Mouse (Mus musculus) liver, adult 2 months (tissue): ENCODE measurements around the gene Plxnd1. TPM values are rescaled to one million over a fixed set of nuclear protein-coding genes. Genes with fewer than 3 reads are reported as not detected.

Experiments
- DNase-seq: peaks from one replicate; pipeline ENCODE4 v3.0.0-alpha.2; 2011; ENCODE audit warnings: low read depth, low spot score; ENCODE audit errors: extremely low read depth
- H3K27ac ChIP-seq: fragments of 200-500 bp; replicated peaks from 2 replicates; pipeline ENCODE4 v1.5.1; 2012; ENCODE audit warnings: low read depth, mild to moderate bottlenecking, control low read depth, inconsistent platforms, low read length; ENCODE audit not compliant: insufficient read depth
- H3K27me3 ChIP-seq: fragments of 200-500 bp; 2 replicates; pipeline ENCODE4 v1.6.1; 2012; ENCODE audit warnings: mild to moderate bottlenecking, moderate library complexity, low read length, inconsistent platforms; ENCODE audit not compliant: control insufficient read depth, insufficient read depth
- H3K36me3 ChIP-seq: fragments of 200-500 bp; 2 replicates; pipeline ENCODE4 v1.6.1; 2012; ENCODE audit warnings: low read length, inconsistent platforms; ENCODE audit not compliant: control insufficient read depth, insufficient read depth
- H3K4me1 ChIP-seq: fragments of 200-500 bp; 2 replicates; pipeline ENCODE4 v1.6.1; 2011; ENCODE audit warnings: low read length; ENCODE audit not compliant: control insufficient read depth, insufficient read depth
- H3K4me3 ChIP-seq: fragments of 200-500 bp; 2 replicates; pipeline ENCODE4 v1.5.1; 2011; ENCODE audit warnings: low read depth, mild to moderate bottlenecking, control low read depth, low read length, moderate library complexity; ENCODE audit not compliant: insufficient read depth
- H3K79me2 ChIP-seq: fragments of 200-500 bp; 2 replicates; pipeline ENCODE4 v1.6.1; 2012; ENCODE audit warnings: inconsistent platforms, mild to moderate bottlenecking, low read length, moderate library complexity; ENCODE audit not compliant: control insufficient read depth, insufficient read depth
- H3K9ac ChIP-seq: fragments of 200-500 bp; 2 replicates; pipeline ENCODE4 v1.6.1; 2012; ENCODE audit warnings: low read depth, mild to moderate bottlenecking, control low read depth, inconsistent platforms, low read length
- CTCF ChIP-seq: fragments of 200-500 bp; IDR thresholded peaks from 2 replicates; pipeline ENCODE4 v1.5.1; 2011; ENCODE audit warnings: low read depth, low read length, control low read depth
- POLR2A ChIP-seq: fragments of 200-500 bp; IDR thresholded peaks from 2 replicates; pipeline ENCODE4 v1.6.1; 2011; ENCODE audit warnings: low read length, control low read depth; ENCODE audit not compliant: insufficient read depth; ENCODE audit errors: extremely low read depth
- WGBS: fragments of 180-500 bp; shearing (Covaris S2); methylation state at CpG from one replicate; pipeline ENCODE4 v1.1.7; 2018; 5-methylcytosine and 5-hydroxymethylcytosine counted together
- polyA plus RNA-seq: library from polyadenylated mRNA; depleted of rRNA; stranded (reverse); fragments of >200 nt; gene quantifications from 2 replicates; pipeline ENCODE4 v1.2.3, GENCODE M21; 2012
- total RNA-seq: library from RNA; depleted of rRNA; stranded (reverse); fragments of >200 nt; gene quantifications from 2 replicates; pipeline ENCODE4 v1.2.3, GENCODE M21; 2014

Plxnd1 gene
- total and polyA plus RNA-seq, 2 experiments, result 12.4 to 18.4 TPM

- Histone ChIP-seq H3K36me3 (no peaks in the 10 kb centered on the region), H3K27ac (no peak overlapping the region), H3K27me3 (no peaks in the 10 kb centered on the region), H3K4me3 (no peak overlapping the region), H3K79me2 (no peaks in the 10 kb centered on the region), H3K9ac (no peak overlapping the region), H3K4me1 (peaks cover 2% of the 10 kb centered on the region; the same call in 1 of the 2 replicates)
- DNase-seq, result no peak
- 81% methylated on average over 8 of the region's 8 CpGs for WGBS
- TF ChIP-seq POLR2A, result no peak
- TF ChIP-seq CTCF, result no peak
Measured at GRCm38 (mm10) chr6:115945633-115946032, 49.2 kb downstream of the Plxnd1 start.

DNA sequence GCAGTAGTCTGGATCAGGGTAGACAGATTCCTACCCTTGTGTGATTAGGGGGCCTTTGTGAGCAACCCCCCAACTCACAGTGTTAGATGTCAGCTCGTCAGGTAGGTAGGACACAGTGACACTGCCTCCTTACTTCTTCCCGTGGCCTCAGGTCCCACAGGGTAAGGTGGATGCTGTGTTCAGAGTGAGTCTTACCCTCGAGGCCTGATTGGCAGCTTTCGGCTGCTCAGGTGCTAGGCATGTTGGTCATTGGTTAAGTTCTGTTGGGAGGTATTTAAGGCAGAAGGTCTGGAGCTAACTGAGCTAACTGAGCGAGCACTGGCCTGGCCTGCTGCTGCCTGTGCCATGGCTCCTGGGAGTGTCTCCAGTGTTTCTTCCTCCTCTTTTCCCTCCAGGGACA is 50.2 kb downstream of the Plxnd1 start, which contains the start of gene H1foo:
H1foo (plus strand) TSS at position 301 of the 400 bp plus-strand sequence.
- H3K36me3 ChIP-seq, result no peaks in the 10 kb centered on the region
- H3K27me3 ChIP-seq, result no peaks in the 10 kb centered on the region
- no peak within 1 kb of the TSS for H3K4me3 ChIP-seq
- 86% methylated on average over 5 of the region's 5 CpGs for WGBS
- no peak within 1 kb of the TSS for H3K9ac ChIP-seq
- H3K4me1 ChIP-seq, result peaks cover 4% of the 10 kb centered on the region; the same call in 1 of the 2 replicates
- no peak for TF ChIP-seq POLR2A
- TF ChIP-seq CTCF, result no peak
- H3K27ac ChIP-seq, result no peak within 1 kb of the TSS
- no peak for DNase-seq
- H3K79me2 ChIP-seq, result no peaks in the 10 kb centered on the region

- 80% methylated on average over 9 of the region's 9 CpGs for WGBS
- Histone ChIP-seq H3K27me3 (no peaks in the 10 kb centered on the region), H3K4me1 (peaks cover 4% of the 10 kb centered on the region; the same call in 1 of the 2 replicates), H3K9ac (no peak overlapping the region), H3K79me2 (no peaks in the 10 kb centered on the region), H3K4me3 (no peak overlapping the region), H3K27ac (no peak overlapping the region), H3K36me3 (no peaks in the 10 kb centered on the region)
- DNase-seq, result no peak
- TF ChIP-seq POLR2A (no peak), CTCF (no peak)
Measured at GRCm38 (mm10) chr6:115943498-115944427, 51.0 kb downstream of the Plxnd1 start.

DNA sequence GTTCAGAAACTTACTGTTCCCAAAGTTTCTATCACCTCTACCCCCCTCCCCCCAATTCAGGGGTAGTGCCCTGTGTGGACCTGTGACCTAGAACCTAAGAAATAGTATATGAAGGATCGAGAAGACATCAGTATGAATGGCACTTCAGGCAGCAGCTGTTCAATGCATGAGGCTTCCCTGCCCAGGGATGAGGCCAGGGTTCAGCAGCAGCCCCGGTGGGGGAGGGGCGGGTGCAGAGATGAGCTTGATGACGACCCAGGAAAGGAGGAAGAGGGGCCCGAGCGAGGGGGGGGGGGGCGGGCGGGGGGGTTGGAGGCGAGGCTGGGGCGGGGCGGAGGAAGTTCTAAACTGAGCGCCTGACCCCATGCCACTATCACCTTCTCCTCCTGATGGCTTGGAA is 53.7 kb downstream of the Plxnd1 start:
- no peaks in the 10 kb centered on the region for H3K36me3 ChIP-seq
- H3K27me3 ChIP-seq, result no peaks in the 10 kb centered on the region
- H3K4me3 ChIP-seq, result no peak overlapping the region
- no peaks in the 10 kb centered on the region for H3K79me2 ChIP-seq
- no peak for DNase-seq
- H3K9ac ChIP-seq, result no peak overlapping the region
- H3K4me1 ChIP-seq, result peaks cover 4% of the 10 kb centered on the region; the same call in 1 of the 2 replicates
- TF ChIP-seq CTCF (no peak), POLR2A (no peak)
- no peak overlapping the region for H3K27ac ChIP-seq
- 15% methylated on average over 9 of the region's 12 CpGs for WGBS

GRCm38 (mm10) chr6:115940603-115941002 is 54.2 kb downstream of the Plxnd1 start:
- WGBS, result 12% methylated on average over 1 of the region's 1 CpGs
- H3K4me3 ChIP-seq, result no peak overlapping the region
- no peak overlapping the region for H3K27ac ChIP-seq
- no peaks in the 10 kb centered on the region for H3K79me2 ChIP-seq
- TF ChIP-seq CTCF, result no peak
- TF ChIP-seq POLR2A, result no peak
- peaks cover 4% of the 10 kb centered on the region; the same call in 1 of the 2 replicates for H3K4me1 ChIP-seq
- no peaks in the 10 kb centered on the region for H3K27me3 ChIP-seq
- DNase-seq, result peak; percentile 67
- H3K36me3 ChIP-seq, result no peaks in the 10 kb centered on the region
- no peak overlapping the region for H3K9ac ChIP-seq

GRCm38 (mm10) chr6:115938798-115939197 is 56.0 kb downstream of the Plxnd1 start:
- no peak overlapping the region for H3K27ac ChIP-seq
- H3K36me3 ChIP-seq, result no peaks in the 10 kb centered on the region
- no peak for DNase-seq
- no peak for TF ChIP-seq POLR2A
- no peak for TF ChIP-seq CTCF
- no peaks in the 10 kb centered on the region for H3K27me3 ChIP-seq
- peaks cover 4% of the 10 kb centered on the region; the same call in 1 of the 2 replicates for H3K4me1 ChIP-seq
- H3K9ac ChIP-seq, result no peak overlapping the region
- H3K4me3 ChIP-seq, result no peak overlapping the region
- H3K79me2 ChIP-seq, result no peaks in the 10 kb centered on the region
- 74% methylated on average over 1 of the region's 1 CpGs for WGBS
